Mouse (Mus musculus): ENCODE measurements around the gene Hrh2. TPM values are rescaled to one million over a fixed set of nuclear protein-coding genes. Genes with fewer than 3 reads are reported as not detected.
A peak's percentile ranks its signal among the peaks of the same experiment; 100 is the strongest.

The Hrh2 gene
- 0.09 and 0.12 TPM in 2 replicates for polyA plus RNA-seq (2015; fragmentation: Nextera tagmentation; extraction: Ambion mirVana)

DNA sequence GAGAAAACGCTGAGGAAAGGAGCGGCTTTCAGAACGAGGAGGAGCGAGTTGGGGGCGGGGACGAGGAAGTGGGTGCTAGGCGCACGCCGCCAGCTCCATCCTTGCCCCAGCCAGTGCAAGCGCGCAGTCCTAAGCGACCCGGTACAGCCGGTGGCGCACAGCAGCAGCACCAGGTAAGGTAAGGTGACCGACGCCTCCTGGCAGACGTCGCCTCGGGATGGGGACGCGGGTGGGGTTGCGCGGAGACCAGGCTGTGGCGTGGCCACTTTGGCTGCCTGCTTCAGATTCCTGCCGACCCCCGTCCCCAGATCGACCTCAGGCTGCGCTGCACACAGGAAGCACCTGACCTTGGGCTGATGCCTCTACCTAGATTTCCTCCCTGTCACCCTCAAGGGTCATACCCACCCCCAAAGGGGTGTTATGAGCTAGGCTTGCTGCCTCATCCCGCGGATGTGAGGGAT is at the start of gene Hrh2:
TSS of gene Hrh2 (plus strand) at position 109 of the 461 bp plus-strand sequence.
- no peak for ATAC-seq (replicated peaks; ENCODE audit: extremely low read depth, insufficient read depth, low FRiP score)
- H3K9ac ChIP-seq (ENCODE audit: low read length) = no peak within 1 kb of the TSS

DNA sequence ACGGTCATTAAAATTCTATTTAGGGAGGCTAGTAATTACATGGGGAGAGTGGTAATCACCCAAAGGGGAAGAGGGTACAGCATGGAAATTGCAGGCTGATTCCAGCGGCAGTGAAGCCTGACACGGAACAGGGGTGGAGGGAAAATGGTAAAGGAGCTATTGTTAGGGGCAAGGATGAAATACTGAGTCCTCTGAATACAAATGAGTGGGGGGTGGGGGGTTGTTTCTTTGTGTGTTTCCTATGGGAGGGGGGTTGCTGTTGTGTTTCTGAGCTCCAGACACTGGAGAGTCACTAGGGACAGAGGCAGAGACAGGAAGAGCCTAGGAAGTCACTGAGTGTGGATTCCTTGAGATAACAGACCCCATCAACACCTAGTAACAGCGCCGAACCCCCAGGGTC is 48.1 kb upstream of the Hrh2 start:
- Histone ChIP-seq H3K4me2 (ENCODE audit: low read depth, low read length) (peak overlapping the region; percentile 12; the same call in 1 of the 2 replicates), H3K27me3 (ENCODE audit: control insufficient read depth, insufficient read depth, low read length) (0 out of 2 replicates have a peak, but pooled peaks cover 3% of the 10 kb centered on the region), H3K4me1 (ENCODE audit: control insufficient read depth, insufficient read depth, low read length) (peaks cover 9% of the 10 kb centered on the region), H3K27ac (ENCODE audit: low read length) (no peak overlapping the region; the same call in 1 of the 2 replicates), H3K4me3 (ENCODE audit: low read length) (no peak overlapping the region), H3K9ac (ENCODE audit: low read length) (no peak overlapping the region), H3K36me3 (ENCODE audit: control insufficient read depth, insufficient read depth) (no peaks in the 10 kb centered on the region), H3K9me3 (replicated peaks; ENCODE audit: control insufficient read depth, low read length) (peaks cover 8% of the 10 kb centered on the region)
- 11% methylated on average over 5 of the region's 5 CpGs for WGBS
- ATAC-seq (replicated peaks; ENCODE audit: extremely low read depth, insufficient read depth, low FRiP score) = no peak

More for the DNA sequence above, at the start of gene Hrh2:
- Histone ChIP-seq H3K27ac (ENCODE audit: low read length) (no peak within 1 kb of the TSS), H3K4me3 (ENCODE audit: low read length) (peak within 1 kb of the TSS; percentile 31), H3K4me2 (ENCODE audit: low read depth, low read length) (peak within 1 kb of the TSS; percentile 61), H3K27me3 (ENCODE audit: control insufficient read depth, insufficient read depth, low read length) (peaks cover 19% of the 10 kb centered on the region), H3K36me3 (ENCODE audit: control insufficient read depth, insufficient read depth) (no peaks in the 10 kb centered on the region), H3K9me3 (replicated peaks; ENCODE audit: control insufficient read depth, low read length) (no peaks in the 10 kb centered on the region), H3K4me1 (ENCODE audit: control insufficient read depth, insufficient read depth, low read length) (peaks cover 4% of the 10 kb centered on the region; the same call in 1 of the 2 replicates)
- WGBS = 2% methylated on average over 30 of the region's 31 CpGs

- H3K9me3 ChIP-seq (replicated peaks; ENCODE audit: control insufficient read depth, low read length) = peaks cover 8% of the 10 kb centered on the region
- no peak for ATAC-seq (replicated peaks; ENCODE audit: extremely low read depth, insufficient read depth, low FRiP score)
- H3K4me2 ChIP-seq (ENCODE audit: low read depth, low read length) = no peak overlapping the region
- no peak overlapping the region for H3K9ac ChIP-seq (ENCODE audit: low read length)
- no peak overlapping the region for H3K4me3 ChIP-seq (ENCODE audit: low read length)
- no peak overlapping the region for H3K27ac ChIP-seq (ENCODE audit: low read length)
- H3K36me3 ChIP-seq (ENCODE audit: control insufficient read depth, insufficient read depth) = no peaks in the 10 kb centered on the region
- 55% methylated on average over 5 of the region's 5 CpGs for WGBS
- H3K4me1 ChIP-seq (ENCODE audit: control insufficient read depth, insufficient read depth, low read length) = peaks cover 9% of the 10 kb centered on the region
- H3K27me3 ChIP-seq (ENCODE audit: control insufficient read depth, insufficient read depth, low read length) = peaks cover 3% of the 10 kb centered on the region; the same call in 1 of the 2 replicates
These were observed 47.3 kb upstream of the Hrh2 start for GRCm38 (mm10) chr13:54144624-54145023.

- ATAC-seq (replicated peaks; ENCODE audit: extremely low read depth, insufficient read depth, low FRiP score) = no peak
- peaks cover 8% of the 10 kb centered on the region for H3K9me3 ChIP-seq (replicated peaks; ENCODE audit: control insufficient read depth, low read length)
- no peak overlapping the region for H3K27ac ChIP-seq (ENCODE audit: low read length)
- no peaks in the 10 kb centered on the region for H3K36me3 ChIP-seq (ENCODE audit: control insufficient read depth, insufficient read depth)
- H3K9ac ChIP-seq (ENCODE audit: low read length) = no peak overlapping the region
- no peak overlapping the region for H3K4me3 ChIP-seq (ENCODE audit: low read length)
- H3K4me1 ChIP-seq (ENCODE audit: control insufficient read depth, insufficient read depth, low read length) = peaks cover 9% of the 10 kb centered on the region
- peaks cover 7% of the 10 kb centered on the region; the same call in 1 of the 2 replicates for H3K27me3 ChIP-seq (ENCODE audit: control insufficient read depth, insufficient read depth, low read length)
- no peak overlapping the region for H3K4me2 ChIP-seq (ENCODE audit: low read depth, low read length)
- WGBS = 58% methylated on average over 1 of the region's 1 CpGs
These were observed 44.6 kb upstream of the Hrh2 start for GRCm38 (mm10) chr13:54147328-54147727.

DNA sequence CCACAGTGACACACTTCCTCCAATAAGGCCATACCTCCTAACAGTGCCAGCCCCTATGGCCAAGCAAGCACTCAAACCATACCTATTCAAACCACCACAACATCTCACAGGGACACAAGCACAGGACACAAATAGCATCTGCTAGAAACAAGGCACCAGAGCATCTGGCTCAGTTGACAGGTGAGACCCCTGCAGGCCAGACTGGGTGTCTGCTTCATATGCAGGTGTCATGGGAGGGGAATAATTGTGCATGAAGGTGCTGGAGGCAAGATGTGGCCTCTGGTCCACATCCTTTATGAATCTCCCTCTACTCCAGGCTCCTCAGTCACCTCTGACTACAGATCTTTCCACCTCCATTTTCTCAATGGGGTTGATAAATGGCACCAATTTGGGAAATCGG is 39.5 kb upstream of the Hrh2 start:
- WGBS = 71% methylated on average over 1 of the region's 1 CpGs
- no peak overlapping the region for H3K4me3 ChIP-seq (ENCODE audit: low read length)

DNA sequence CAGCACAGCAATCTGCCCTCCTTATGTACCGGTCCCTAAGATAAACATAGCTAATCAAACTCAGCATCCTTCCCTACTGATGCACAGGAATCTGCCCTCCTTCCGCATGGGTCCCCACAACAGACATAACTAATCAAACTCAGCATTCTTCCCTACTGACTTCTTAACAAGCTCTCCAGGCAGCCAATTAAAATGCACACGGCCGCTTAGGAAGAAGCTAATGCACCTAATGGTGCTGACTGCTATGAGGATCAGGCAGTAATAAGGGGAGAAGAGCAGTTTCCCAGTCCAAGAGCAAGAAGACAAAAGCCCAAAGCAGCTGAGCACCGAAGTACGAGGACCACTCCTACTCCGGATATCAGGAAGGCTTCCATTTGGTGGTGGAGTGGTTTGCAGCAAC is 39.0 kb upstream of the Hrh2 start:
- H3K27me3 ChIP-seq (ENCODE audit: control insufficient read depth, insufficient read depth, low read length) = peaks cover 7% of the 10 kb centered on the region; the same call in 1 of the 2 replicates
- H3K4me2 ChIP-seq (ENCODE audit: low read depth, low read length) = no peak overlapping the region
- WGBS = 48% methylated on average over 7 of the region's 7 CpGs
- no peak overlapping the region for H3K27ac ChIP-seq (ENCODE audit: low read length)
- no peak for ATAC-seq (replicated peaks; ENCODE audit: extremely low read depth, insufficient read depth, low FRiP score)
- H3K36me3 ChIP-seq (ENCODE audit: control insufficient read depth, insufficient read depth) = no peaks in the 10 kb centered on the region
- no peaks in the 10 kb centered on the region for H3K9me3 ChIP-seq (replicated peaks; ENCODE audit: control insufficient read depth, low read length)
- no peak overlapping the region for H3K9ac ChIP-seq (ENCODE audit: low read length)
- H3K4me3 ChIP-seq (ENCODE audit: low read length) = no peak overlapping the region
- H3K4me1 ChIP-seq (ENCODE audit: control insufficient read depth, insufficient read depth, low read length) = peaks cover 3% of the 10 kb centered on the region; the same call in 1 of the 2 replicates

More for the DNA sequence above, 39.5 kb upstream of the Hrh2 start:
- Histone ChIP-seq H3K27ac (ENCODE audit: low read length) (no peak overlapping the region), H3K9ac (ENCODE audit: low read length) (no peak overlapping the region), H3K9me3 (replicated peaks; ENCODE audit: control insufficient read depth, low read length) (no peaks in the 10 kb centered on the region), H3K27me3 (ENCODE audit: control insufficient read depth, insufficient read depth, low read length) (peaks cover 7% of the 10 kb centered on the region; the same call in 1 of the 2 replicates), H3K4me2 (ENCODE audit: low read depth, low read length) (no peak overlapping the region), H3K36me3 (ENCODE audit: control insufficient read depth, insufficient read depth) (no peaks in the 10 kb centered on the region), H3K4me1 (ENCODE audit: control insufficient read depth, insufficient read depth, low read length) (peaks cover 3% of the 10 kb centered on the region; the same call in 1 of the 2 replicates)
- no peak for ATAC-seq (replicated peaks; ENCODE audit: extremely low read depth, insufficient read depth, low FRiP score)

GRCm38 (mm10) chr13:54153672-54154218 is 38.2 kb upstream of the Hrh2 start:
- no peak overlapping the region for H3K9ac ChIP-seq (ENCODE audit: low read length)
- no peak overlapping the region for H3K4me2 ChIP-seq (ENCODE audit: low read depth, low read length)
- no peak for ATAC-seq (replicated peaks; ENCODE audit: extremely low read depth, insufficient read depth, low FRiP score)
- no peaks in the 10 kb centered on the region for H3K36me3 ChIP-seq (ENCODE audit: control insufficient read depth, insufficient read depth)
- WGBS = 20% methylated on average over 9 of the region's 9 CpGs
- peaks cover 3% of the 10 kb centered on the region; the same call in 1 of the 2 replicates for H3K4me1 ChIP-seq (ENCODE audit: control insufficient read depth, insufficient read depth, low read length)
- H3K9me3 ChIP-seq (replicated peaks; ENCODE audit: control insufficient read depth, low read length) = no peaks in the 10 kb centered on the region
- H3K27me3 ChIP-seq (ENCODE audit: control insufficient read depth, insufficient read depth, low read length) = peaks cover 4% of the 10 kb centered on the region; the same call in 1 of the 2 replicates
- H3K4me3 ChIP-seq (ENCODE audit: low read length) = no peak overlapping the region
- no peak overlapping the region for H3K27ac ChIP-seq (ENCODE audit: low read length)

DNA sequence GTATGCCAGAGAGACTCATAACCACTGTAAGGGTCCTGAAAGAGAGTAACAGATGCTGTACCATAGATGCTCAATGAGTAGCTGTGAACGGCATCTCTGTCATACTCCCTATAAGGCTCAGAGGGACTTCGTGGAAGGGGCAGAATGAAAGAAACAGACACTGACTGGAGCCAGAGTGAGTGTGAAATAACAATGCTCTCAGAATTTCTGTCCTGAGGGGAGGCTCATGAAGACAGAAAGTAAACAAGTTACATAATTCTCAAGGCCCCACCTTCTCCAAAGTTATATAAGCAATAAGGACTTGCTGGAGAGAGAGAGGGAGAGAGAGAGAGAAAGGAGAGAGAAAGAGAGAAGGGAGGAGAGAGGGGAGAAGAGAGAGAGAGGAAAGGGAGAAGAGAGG is 36.1 kb upstream of the Hrh2 start:
- no peak overlapping the region for H3K4me3 ChIP-seq (ENCODE audit: low read length)
- no peaks in the 10 kb centered on the region for H3K27me3 ChIP-seq (ENCODE audit: control insufficient read depth, insufficient read depth, low read length)
- no peak for ATAC-seq (replicated peaks; ENCODE audit: extremely low read depth, insufficient read depth, low FRiP score)
- peaks cover 3% of the 10 kb centered on the region; the same call in 1 of the 2 replicates for H3K4me1 ChIP-seq (ENCODE audit: control insufficient read depth, insufficient read depth, low read length)
- WGBS = 81% methylated on average over 2 of the region's 2 CpGs
- no peaks in the 10 kb centered on the region for H3K9me3 ChIP-seq (replicated peaks; ENCODE audit: control insufficient read depth, low read length)
- no peaks in the 10 kb centered on the region for H3K36me3 ChIP-seq (ENCODE audit: control insufficient read depth, insufficient read depth)
- no peak overlapping the region for H3K4me2 ChIP-seq (ENCODE audit: low read depth, low read length)
- H3K27ac ChIP-seq (ENCODE audit: low read length) = no peak overlapping the region
- no peak overlapping the region for H3K9ac ChIP-seq (ENCODE audit: low read length)

GRCm38 (mm10) chr13:54159256-54159655 is 32.7 kb upstream of the Hrh2 start:
- H3K4me2 ChIP-seq (ENCODE audit: low read depth, low read length) = no peak overlapping the region
- no peak for ATAC-seq (replicated peaks; ENCODE audit: extremely low read depth, insufficient read depth, low FRiP score)
- no peak overlapping the region for H3K9ac ChIP-seq (ENCODE audit: low read length)
- no peaks in the 10 kb centered on the region for H3K4me1 ChIP-seq (ENCODE audit: control insufficient read depth, insufficient read depth, low read length)
- 26% methylated on average over 7 of the region's 7 CpGs for WGBS
- H3K27me3 ChIP-seq (ENCODE audit: control insufficient read depth, insufficient read depth, low read length) = 0 out of 2 replicates have a peak, but pooled peaks cover 3% of the 10 kb centered on the region
- H3K4me3 ChIP-seq (ENCODE audit: low read length) = no peak overlapping the region
- no peak overlapping the region for H3K27ac ChIP-seq (ENCODE audit: low read length)
- no peaks in the 10 kb centered on the region for H3K36me3 ChIP-seq (ENCODE audit: control insufficient read depth, insufficient read depth)
- no peaks in the 10 kb centered on the region for H3K9me3 ChIP-seq (replicated peaks; ENCODE audit: control insufficient read depth, low read length)

All from heart, embryonic 16.5 days (tissue).